Mouse (Mus musculus): ENCODE results near the gene Mcm10. TPM values are rescaled to one million over a fixed set of nuclear protein-coding genes. Genes with fewer than 3 reads are reported as not detected.

Gene Mcm10
- polyA plus RNA-seq, 1 experiment from 2014 or later, result 67.5 TPM

DNA sequence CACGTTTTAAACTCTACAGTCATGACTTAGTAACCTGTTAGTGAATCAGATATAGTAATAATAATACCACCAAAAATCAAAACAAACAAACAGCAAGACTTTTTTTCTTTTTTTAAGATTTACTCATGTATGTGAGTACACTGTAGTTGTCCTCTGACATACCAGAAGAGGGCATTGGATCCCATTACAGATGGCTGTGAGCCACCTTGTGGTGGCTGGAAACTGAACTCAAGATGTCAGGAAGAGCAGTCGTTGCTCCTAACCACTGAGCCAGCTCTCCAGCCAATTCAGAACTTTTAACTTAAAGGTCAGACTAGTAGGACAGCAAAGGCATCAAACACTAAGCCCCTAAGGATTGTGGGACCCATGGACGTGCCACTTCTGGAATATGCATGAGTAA lies 13.7 kb downstream of the Mcm10 start:
- no peak overlapping the region for H3K4me2 ChIP-seq (ENCODE audit: low read depth, low read length, severe bottlenecking)
- no peak overlapping the region for H3K27ac ChIP-seq (ENCODE audit: low read depth, low read length)
- DNase-seq (ENCODE audit: low spot score) (no peak), ATAC-seq (replicated peaks; ENCODE audit: low FRiP score) (no peak)
- 83% methylated on average over 3 of the region's 3 CpGs for WGBS
- H3K4me1 ChIP-seq (replicated peaks; ENCODE audit: control insufficient read depth, insufficient read depth, low read length), result no peaks in the 10 kb centered on the region
- no peaks in the 10 kb centered on the region for H3K27me3 ChIP-seq (ENCODE audit: control insufficient read depth, insufficient read depth, low read length)
- no peaks in the 10 kb centered on the region for H3K9me3 ChIP-seq (ENCODE audit: control insufficient read depth, low read length)
- H3K36me3 ChIP-seq (ENCODE audit: control insufficient read depth, insufficient read depth, low read length), result peaks cover 10% of the 10 kb centered on the region; the same call in 1 of the 2 replicates
- H3K4me3 ChIP-seq (ENCODE audit: low read depth, low read length), result no peak overlapping the region
- H3K9ac ChIP-seq (ENCODE audit: low read length), result no peak overlapping the region

DNA sequence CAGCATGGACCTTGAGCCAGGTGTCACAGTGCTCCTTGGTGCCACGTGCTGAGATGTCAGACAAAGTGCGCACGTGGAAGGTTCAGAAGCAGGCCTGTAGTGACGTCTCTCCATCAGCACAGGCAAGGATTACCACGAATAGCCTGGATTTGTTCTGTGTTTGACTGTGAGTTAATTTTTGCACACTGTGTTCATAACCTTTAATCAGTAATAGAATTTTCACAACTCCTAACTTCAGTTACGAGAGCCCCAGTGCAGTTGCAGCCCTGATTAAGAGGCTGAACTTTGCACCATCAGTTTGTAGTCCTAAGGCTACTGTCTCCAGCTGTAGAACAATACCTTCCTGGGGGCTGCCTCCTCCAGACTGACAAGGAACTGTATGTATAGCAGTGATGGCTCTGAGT lies 16.2 kb downstream of the Mcm10 start:
- 92% methylated on average over 6 of the region's 6 CpGs for WGBS
- no peak for ATAC-seq (replicated peaks; ENCODE audit: low FRiP score)

DNA sequence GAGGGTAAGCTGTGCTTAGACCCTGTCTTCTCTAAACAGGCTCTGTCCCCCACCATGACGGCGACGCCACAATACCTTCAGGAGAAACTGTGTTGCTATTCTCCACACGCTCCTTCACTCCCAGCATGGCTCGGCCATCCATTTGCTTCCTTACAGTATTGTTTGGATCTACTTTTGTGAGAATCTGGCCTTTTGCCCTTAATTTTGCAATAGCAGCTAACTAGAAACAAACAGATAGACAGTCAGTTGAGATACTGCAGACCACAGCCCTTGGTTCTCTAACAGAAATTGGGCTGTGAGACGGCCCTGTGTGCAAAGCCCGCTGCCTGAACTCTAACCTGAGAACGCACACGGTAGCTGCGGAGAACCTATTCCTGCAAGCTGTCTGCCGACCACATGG lies 16.9 kb downstream of the Mcm10 start:
- DNase-seq (ENCODE audit: low spot score) (no peak), ATAC-seq (replicated peaks; ENCODE audit: low FRiP score) (no peak)
- Histone ChIP-seq H3K27ac (ENCODE audit: low read depth, low read length) (no peak overlapping the region), H3K4me3 (ENCODE audit: low read depth, low read length) (no peak overlapping the region), H3K9ac (ENCODE audit: low read length) (no peak overlapping the region), H3K4me2 (ENCODE audit: low read depth, low read length, severe bottlenecking) (no peak overlapping the region), H3K27me3 (ENCODE audit: control insufficient read depth, insufficient read depth, low read length) (no peaks in the 10 kb centered on the region), H3K9me3 (ENCODE audit: control insufficient read depth, low read length) (no peaks in the 10 kb centered on the region), H3K4me1 (replicated peaks; ENCODE audit: control insufficient read depth, insufficient read depth, low read length) (no peaks in the 10 kb centered on the region), H3K36me3 (ENCODE audit: control insufficient read depth, insufficient read depth, low read length) (peaks cover 6% of the 10 kb centered on the region; the same call in 1 of the 2 replicates)
- WGBS, result 94% methylated on average over 11 of the region's 11 CpGs

More for the DNA sequence above, 16.2 kb downstream of the Mcm10 start:
- DNase-seq (ENCODE audit: low spot score), result no peak
- Histone ChIP-seq H3K4me1 (replicated peaks; ENCODE audit: control insufficient read depth, insufficient read depth, low read length) (no peaks in the 10 kb centered on the region), H3K4me2 (ENCODE audit: low read depth, low read length, severe bottlenecking) (no peak overlapping the region), H3K27ac (ENCODE audit: low read depth, low read length) (no peak overlapping the region), H3K36me3 (ENCODE audit: control insufficient read depth, insufficient read depth, low read length) (peaks cover 9% of the 10 kb centered on the region; the same call in 1 of the 2 replicates), H3K4me3 (ENCODE audit: low read depth, low read length) (no peak overlapping the region), H3K27me3 (ENCODE audit: control insufficient read depth, insufficient read depth, low read length) (no peaks in the 10 kb centered on the region), H3K9ac (ENCODE audit: low read length) (no peak overlapping the region), H3K9me3 (ENCODE audit: control insufficient read depth, low read length) (no peaks in the 10 kb centered on the region)

DNA sequence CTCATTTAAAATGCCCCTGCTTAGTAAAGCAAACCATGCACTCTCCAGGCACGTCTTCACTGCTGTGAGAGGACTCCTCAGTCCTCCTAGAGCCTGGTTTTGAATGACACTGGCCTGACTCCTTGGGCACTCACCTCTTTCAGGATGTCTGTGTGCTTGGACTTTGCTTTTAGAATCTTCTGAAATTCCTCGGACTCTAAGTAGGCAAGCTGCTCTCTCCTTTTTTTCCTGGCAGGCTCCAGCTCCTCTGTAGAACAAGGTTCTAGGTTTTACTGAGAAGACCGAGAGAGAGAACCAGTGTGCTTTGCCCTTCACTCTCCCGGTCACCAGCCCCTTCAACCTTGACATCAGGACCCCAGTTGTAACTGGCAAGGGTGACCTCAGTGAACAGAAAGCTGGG lies 18.2 kb downstream of the Mcm10 start:
- ATAC-seq (replicated peaks; ENCODE audit: low FRiP score) (no peak), DNase-seq (ENCODE audit: low spot score) (no peak)
- no peak overlapping the region for H3K9ac ChIP-seq (ENCODE audit: low read length)
- WGBS, result 93% methylated on average over 4 of the region's 4 CpGs
- no peaks in the 10 kb centered on the region for H3K9me3 ChIP-seq (ENCODE audit: control insufficient read depth, low read length)
- no peak overlapping the region for H3K27ac ChIP-seq (ENCODE audit: low read depth, low read length)
- no peaks in the 10 kb centered on the region for H3K4me1 ChIP-seq (replicated peaks; ENCODE audit: control insufficient read depth, insufficient read depth, low read length)
- no peak overlapping the region for H3K4me3 ChIP-seq (ENCODE audit: low read depth, low read length)
- no peaks in the 10 kb centered on the region for H3K27me3 ChIP-seq (ENCODE audit: control insufficient read depth, insufficient read depth, low read length)
- H3K4me2 ChIP-seq (ENCODE audit: low read depth, low read length, severe bottlenecking), result no peak overlapping the region
- peaks cover 9% of the 10 kb centered on the region; the same call in 1 of the 2 replicates for H3K36me3 ChIP-seq (ENCODE audit: control insufficient read depth, insufficient read depth, low read length)

DNA sequence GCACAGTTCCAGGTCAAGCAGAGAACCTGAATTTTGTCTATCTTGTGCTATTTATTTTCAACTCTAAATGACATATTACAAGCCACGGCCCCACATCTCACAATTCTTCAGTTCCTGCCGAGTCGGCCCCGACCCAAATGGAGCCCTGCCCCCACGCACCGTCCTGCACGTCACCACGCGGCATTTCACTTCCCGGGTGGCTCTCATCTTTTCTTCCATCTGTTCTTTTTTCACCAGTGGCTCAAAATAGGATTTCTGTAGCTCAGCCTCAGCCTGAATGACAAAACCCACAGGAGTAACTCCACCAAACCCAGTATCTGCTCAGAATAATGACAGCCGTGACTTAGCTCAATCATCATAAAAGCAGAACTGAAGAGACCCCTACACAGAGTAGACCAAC lies 19.0 kb downstream of the Mcm10 start:
- Histone ChIP-seq H3K27ac (ENCODE audit: low read depth, low read length) (no peak overlapping the region), H3K36me3 (ENCODE audit: control insufficient read depth, insufficient read depth, low read length) (peaks cover 9% of the 10 kb centered on the region; the same call in 1 of the 2 replicates), H3K9ac (ENCODE audit: low read length) (no peak overlapping the region), H3K27me3 (ENCODE audit: control insufficient read depth, insufficient read depth, low read length) (no peaks in the 10 kb centered on the region), H3K4me3 (ENCODE audit: low read depth, low read length) (no peak overlapping the region), H3K9me3 (ENCODE audit: control insufficient read depth, low read length) (no peaks in the 10 kb centered on the region), H3K4me1 (replicated peaks; ENCODE audit: control insufficient read depth, insufficient read depth, low read length) (no peaks in the 10 kb centered on the region), H3K4me2 (ENCODE audit: low read depth, low read length, severe bottlenecking) (no peak overlapping the region)
- WGBS, result 94% methylated on average over 11 of the region's 11 CpGs
- DNase-seq (ENCODE audit: low spot score) (no peak), ATAC-seq (replicated peaks; ENCODE audit: low FRiP score) (no peak)

DNA sequence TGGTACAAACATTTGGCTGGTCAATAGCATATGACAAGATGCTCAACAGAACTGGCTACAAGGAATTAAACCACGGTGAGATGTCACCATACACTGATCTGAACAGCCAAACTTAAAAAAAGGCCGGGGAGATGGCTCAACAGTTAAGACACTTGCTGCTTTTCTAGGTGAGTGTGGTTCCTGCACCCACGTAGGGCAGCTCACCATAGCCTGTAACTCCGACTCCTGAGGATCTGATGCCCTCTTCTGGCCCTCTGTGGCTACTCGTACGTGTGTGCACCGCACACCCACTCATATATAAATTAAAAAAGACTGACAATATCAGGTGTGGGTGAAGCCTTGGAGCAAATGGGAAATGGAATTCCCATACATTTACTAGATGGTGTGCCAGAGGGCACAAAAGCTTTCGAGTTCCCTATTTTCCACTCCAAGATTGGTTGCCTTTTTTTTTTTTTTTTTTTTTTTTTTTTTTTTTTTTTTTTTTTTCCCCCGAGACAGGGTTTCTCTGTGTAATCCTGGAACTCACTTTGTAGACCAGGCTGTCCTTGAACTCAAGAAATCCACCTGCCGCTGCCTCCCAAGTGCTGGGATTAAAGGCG lies 23.7 kb downstream of the Mcm10 start:
- DNase-seq (ENCODE audit: low spot score) (no peak), ATAC-seq (replicated peaks; ENCODE audit: low FRiP score) (no peak)
- WGBS, result 78% methylated on average over 11 of the region's 11 CpGs
- Histone ChIP-seq H3K4me2 (ENCODE audit: low read depth, low read length, severe bottlenecking) (no peak overlapping the region), H3K9me3 (ENCODE audit: control insufficient read depth, low read length) (no peaks in the 10 kb centered on the region), H3K36me3 (ENCODE audit: control insufficient read depth, insufficient read depth, low read length) (peaks cover 4% of the 10 kb centered on the region; the same call in 1 of the 2 replicates), H3K4me1 (replicated peaks; ENCODE audit: control insufficient read depth, insufficient read depth, low read length) (no peaks in the 10 kb centered on the region), H3K27ac (ENCODE audit: low read depth, low read length) (no peak overlapping the region), H3K9ac (ENCODE audit: low read length) (no peak overlapping the region), H3K4me3 (ENCODE audit: low read depth, low read length) (no peak overlapping the region), H3K27me3 (ENCODE audit: control insufficient read depth, insufficient read depth, low read length) (no peaks in the 10 kb centered on the region)

DNA sequence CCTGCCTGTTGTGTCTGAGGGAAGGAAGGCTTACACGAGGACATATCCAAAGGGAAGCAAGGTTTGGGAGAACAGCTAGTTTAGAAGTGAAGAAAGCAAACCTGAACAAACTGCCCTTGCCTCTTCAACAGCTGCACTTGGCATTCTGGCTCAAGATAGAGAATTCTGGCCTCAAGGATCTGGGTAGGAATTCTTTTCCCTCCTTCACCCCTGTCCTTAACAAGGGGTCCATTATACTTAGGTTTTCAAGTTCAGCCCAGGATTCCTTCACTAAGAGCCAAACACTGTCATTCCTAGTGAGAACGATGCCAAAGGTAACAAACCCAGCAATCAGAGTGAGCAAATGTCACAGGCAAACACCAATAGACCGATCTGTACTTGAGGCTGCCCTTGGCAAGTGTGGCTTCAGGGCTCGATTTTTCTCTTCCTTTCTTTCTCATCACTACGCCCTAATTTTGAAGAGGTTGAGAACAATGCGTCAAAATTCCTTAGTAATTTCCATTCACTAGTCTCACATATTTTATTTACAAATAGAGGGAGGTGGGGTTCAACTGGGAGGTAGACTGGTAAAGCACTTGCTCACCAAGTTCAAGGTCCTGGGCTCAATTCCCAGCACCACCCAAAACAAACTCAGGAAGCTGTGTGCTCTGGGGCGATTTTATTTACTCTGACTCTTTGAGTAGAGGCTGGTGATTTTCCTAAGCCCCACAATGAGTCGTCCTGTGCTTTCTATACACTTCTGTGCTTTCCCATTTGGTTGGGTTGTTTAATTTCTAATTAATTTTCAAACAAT lies 25.0 kb downstream of the Mcm10 start:
- 86% methylated on average over 8 of the region's 8 CpGs for WGBS

DNA sequence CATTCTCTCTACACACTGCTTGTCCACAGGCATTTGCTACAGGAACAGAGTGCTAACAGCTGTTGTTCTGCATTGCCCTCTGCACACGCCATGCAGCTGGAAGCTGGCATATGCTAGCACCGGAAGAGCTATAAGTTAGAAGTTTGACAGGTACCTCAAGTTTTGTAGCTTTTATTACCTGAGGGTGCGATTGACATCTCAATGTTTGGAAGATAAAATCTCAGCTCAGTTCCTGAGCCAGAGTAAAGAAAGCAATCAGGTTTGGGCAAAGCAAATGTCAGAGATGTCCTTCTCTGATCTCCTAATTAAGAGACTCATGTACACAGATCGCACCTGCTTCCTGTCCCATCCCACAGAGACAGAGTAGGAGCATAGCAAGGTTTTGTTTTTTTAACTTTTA lies 25.8 kb downstream of the Mcm10 start:
- peaks cover 4% of the 10 kb centered on the region; the same call in 1 of the 2 replicates for H3K36me3 ChIP-seq (ENCODE audit: control insufficient read depth, insufficient read depth, low read length)
- H3K9ac ChIP-seq (ENCODE audit: low read length), result no peak overlapping the region
- no peaks in the 10 kb centered on the region for H3K27me3 ChIP-seq (ENCODE audit: control insufficient read depth, insufficient read depth, low read length)
- H3K4me2 ChIP-seq (ENCODE audit: low read depth, low read length, severe bottlenecking), result no peak overlapping the region
- no peak for DNase-seq (ENCODE audit: low spot score)
- no peak overlapping the region for H3K4me3 ChIP-seq (ENCODE audit: low read depth, low read length)
- WGBS, result 89% methylated on average over 4 of the region's 4 CpGs
- no peak overlapping the region for H3K27ac ChIP-seq (ENCODE audit: low read depth, low read length)
- no peaks in the 10 kb centered on the region for H3K9me3 ChIP-seq (ENCODE audit: control insufficient read depth, low read length)
- ATAC-seq (replicated peaks; ENCODE audit: low FRiP score), result no peak
- no peaks in the 10 kb centered on the region for H3K4me1 ChIP-seq (replicated peaks; ENCODE audit: control insufficient read depth, insufficient read depth, low read length)

More for the DNA sequence above, 25.0 kb downstream of the Mcm10 start:
- ATAC-seq (replicated peaks; ENCODE audit: low FRiP score) (no peak), DNase-seq (ENCODE audit: low spot score) (no peak)
- Histone ChIP-seq H3K9ac (ENCODE audit: low read length) (no peak overlapping the region), H3K4me3 (ENCODE audit: low read depth, low read length) (no peak overlapping the region), H3K4me1 (replicated peaks; ENCODE audit: control insufficient read depth, insufficient read depth, low read length) (no peaks in the 10 kb centered on the region), H3K9me3 (ENCODE audit: control insufficient read depth, low read length) (no peaks in the 10 kb centered on the region), H3K27ac (ENCODE audit: low read depth, low read length) (no peak overlapping the region), H3K27me3 (ENCODE audit: control insufficient read depth, insufficient read depth, low read length) (no peaks in the 10 kb centered on the region), H3K36me3 (ENCODE audit: control insufficient read depth, insufficient read depth, low read length) (peaks cover 4% of the 10 kb centered on the region; the same call in 1 of the 2 replicates), H3K4me2 (ENCODE audit: low read depth, low read length, severe bottlenecking) (no peak overlapping the region)

Data from forebrain, embryonic 11.5 days (tissue).